Mouse (Mus musculus): ENCODE results near the gene Helq.

DNA sequence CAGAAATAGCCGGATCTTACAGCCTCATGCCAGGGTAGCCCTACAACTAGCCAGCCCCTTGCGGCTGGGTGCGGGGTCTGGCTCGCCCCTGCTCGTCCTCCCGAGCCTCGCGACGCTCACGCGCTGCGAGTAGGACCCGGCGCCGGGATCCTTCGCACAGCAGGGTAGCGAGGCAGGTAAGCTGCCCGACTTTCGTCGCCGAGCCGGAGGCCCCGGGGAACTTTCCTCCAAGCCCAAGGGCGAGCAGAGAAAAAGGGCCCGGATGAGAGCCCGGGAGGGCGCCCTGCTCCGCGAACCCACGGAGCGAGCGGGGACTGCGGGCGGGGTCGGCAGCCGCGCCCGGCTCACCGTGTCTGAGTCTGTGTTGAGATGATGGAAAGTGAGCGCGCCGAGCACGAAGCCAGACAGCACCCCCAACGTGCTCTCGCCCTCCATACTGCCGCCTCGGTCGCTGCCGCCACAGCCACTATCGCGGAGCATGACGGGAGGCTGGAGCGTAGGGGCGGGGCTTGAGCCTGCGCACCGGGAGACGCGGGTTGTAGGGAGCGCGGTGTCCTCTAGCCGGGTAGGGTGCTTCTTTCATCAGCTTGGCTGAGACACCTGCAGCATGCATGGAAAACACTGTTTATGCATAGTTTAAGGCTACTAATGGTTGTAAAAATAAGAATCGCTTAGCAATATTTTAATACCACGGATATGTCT lies 22.2 kb upstream of the Helq start, which contains the start of gene Abraxas1:
- TF ChIP-seq ZC3H11A (IDR thresholded peaks at IDR 0.05; ENCODE audit: borderline replicate concordance, low read depth, low read length) = no peak
- TF ChIP-seq ZNF384 (IDR thresholded peaks at IDR 0.05; ENCODE audit: low read depth, low read length) = no peak
- TF ChIP-seq MAFK (IDR thresholded peaks at IDR 0.05; ENCODE audit: insufficient read depth, low read depth, low read length) = no peak
- TF ChIP-seq CHD2 (IDR thresholded peaks at IDR 0.05; ENCODE audit: low read depth, low read length) = no peak
